Mouse (Mus musculus): Measurements from ENCODE around the gene Wdr90. TPM values are rescaled to one million over a fixed set of nuclear protein-coding genes. Genes with fewer than 3 reads are reported as not detected.

Wdr90 gene
- total RNA-seq, 2 experiments from 2014 or later: 26.4 to 52.8 TPM

- ATAC-seq (replicated peaks; ENCODE audit: low FRiP score, poor library complexity, severe bottlenecking): no peak
Measured at GRCm38 (mm10) chr17:25861704-25862612, 657 bp upstream of the Wdr90 start.

- ATAC-seq (replicated peaks; ENCODE audit: low FRiP score, poor library complexity, severe bottlenecking): no peak
Measured at GRCm38 (mm10) chr17:25860229-25860628, 1.1 kb downstream of the Wdr90 start.

- peak; percentile 92 for ATAC-seq (replicated peaks; ENCODE audit: low FRiP score, poor library complexity, severe bottlenecking)
Measured at GRCm38 (mm10) chr17:25844396-25844901, 16.9 kb downstream of the Wdr90 start, which contains the start of gene Rhot2. TSS of gene Rhot2 (minus strand) at chr17:25844851.

- ATAC-seq (replicated peaks; ENCODE audit: low FRiP score, poor library complexity, severe bottlenecking): peak; percentile 41
Measured at GRCm38 (mm10) chr17:25843636-25844395, 17.5 kb downstream of the Wdr90 start.

GRCm38 (mm10) chr17:25843122-25843521, 18.2 kb downstream of the Wdr90 start:
- ATAC-seq (replicated peaks; ENCODE audit: low FRiP score, poor library complexity, severe bottlenecking): no peak

GRCm38 (mm10) chr17:25842509-25842908, 18.8 kb downstream of the Wdr90 start:
- no peak for ATAC-seq (replicated peaks; ENCODE audit: low FRiP score, poor library complexity, severe bottlenecking)

GRCm38 (mm10) chr17:25841117-25841880, 20.0 kb downstream of the Wdr90 start, which contains the start of gene Gm20683:
TSS of gene Gm20683 (minus strand) at chr17:25841763.
- no peak for ATAC-seq (replicated peaks; ENCODE audit: low FRiP score, poor library complexity, severe bottlenecking)

- ATAC-seq (replicated peaks; ENCODE audit: low FRiP score, poor library complexity, severe bottlenecking): no peak
Measured at GRCm38 (mm10) chr17:25840519-25840918, 20.8 kb downstream of the Wdr90 start.

- no peak for ATAC-seq (replicated peaks; ENCODE audit: low FRiP score, poor library complexity, severe bottlenecking)
Measured at GRCm38 (mm10) chr17:25839455-25840235, 21.7 kb downstream of the Wdr90 start.

DNA sequence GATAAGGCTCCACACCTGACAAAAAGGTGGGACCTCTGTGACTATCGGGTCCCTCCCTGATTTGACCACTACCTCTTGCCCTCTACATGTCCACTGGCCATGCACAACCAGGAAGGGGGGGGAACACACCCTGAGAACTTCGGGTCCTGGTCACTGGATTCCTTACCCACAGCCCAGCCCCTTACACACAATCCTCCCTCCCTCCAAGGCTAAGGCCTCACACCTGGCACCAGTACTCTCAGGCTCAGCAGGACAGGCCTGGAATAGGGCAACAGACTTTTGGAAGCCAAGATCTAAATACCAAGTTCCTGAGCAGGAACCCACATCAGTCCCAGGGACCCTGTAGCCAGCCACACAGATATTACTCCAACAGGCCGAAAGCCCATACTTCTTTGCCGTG, 22.4 kb downstream of the Wdr90 start:
- no peak for ATAC-seq (replicated peaks; ENCODE audit: low FRiP score, poor library complexity, severe bottlenecking)

- no peak for ATAC-seq (replicated peaks; ENCODE audit: low FRiP score, poor library complexity, severe bottlenecking)
Measured at GRCm38 (mm10) chr17:25837533-25837932, 23.8 kb downstream of the Wdr90 start.

DNA sequence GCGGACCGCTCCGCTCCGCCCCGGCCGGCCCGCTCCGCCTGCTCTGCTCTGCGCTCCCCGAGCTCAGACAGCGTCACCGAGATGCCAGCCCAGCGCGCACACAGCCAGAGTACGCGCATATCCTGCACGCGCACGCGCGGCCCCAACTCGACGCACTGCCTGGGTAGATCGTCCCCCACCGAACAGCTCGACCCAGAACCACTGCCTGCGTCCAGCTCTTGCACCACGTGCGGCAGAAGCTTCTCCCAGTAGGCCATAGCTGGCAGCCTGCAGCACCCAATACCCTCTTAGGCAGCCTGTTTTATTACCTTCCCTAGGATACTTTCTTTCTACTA, 24.3 kb downstream of the Wdr90 start, which contains the start of gene Rhbdl1:
TSS of gene Rhbdl1 (minus strand) at position 220 of the 335 bp plus-strand sequence.
- no peak for ATAC-seq (replicated peaks; ENCODE audit: low FRiP score, poor library complexity, severe bottlenecking)

DNA sequence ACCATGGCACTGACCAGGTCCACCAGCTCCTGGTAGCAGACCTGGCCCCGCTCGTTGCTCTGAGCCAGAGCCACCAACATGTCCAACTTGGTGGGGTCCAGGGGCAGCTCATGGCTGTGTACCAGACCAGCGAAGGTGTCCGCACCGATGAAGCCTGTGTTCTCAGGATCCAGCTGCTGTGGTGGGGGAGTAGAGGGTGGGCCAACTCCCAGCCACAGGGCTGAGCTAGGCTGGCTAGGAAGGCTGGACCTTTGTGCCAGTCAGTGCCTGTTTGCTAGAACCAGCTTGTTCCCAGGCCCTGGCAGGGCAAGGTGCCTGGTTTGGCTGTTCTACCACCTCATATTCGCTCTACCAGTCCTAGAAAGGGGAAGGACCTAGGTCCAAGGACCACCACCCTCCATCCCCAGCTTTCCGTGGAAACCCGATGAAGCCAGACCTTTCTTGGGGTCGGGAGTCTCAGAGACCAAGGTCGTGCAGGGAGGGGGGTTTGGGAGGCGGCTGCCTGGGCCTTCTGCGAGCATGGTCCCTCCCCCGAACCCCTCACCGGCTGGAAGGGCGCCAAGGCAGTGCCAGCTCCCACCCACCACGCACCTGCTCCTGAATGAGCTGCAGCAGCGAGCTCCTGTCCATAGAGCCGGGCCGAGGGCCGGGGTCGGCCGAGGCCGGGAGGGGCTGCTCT, 24.8 kb downstream of the Wdr90 start:
- ATAC-seq (replicated peaks; ENCODE audit: low FRiP score, poor library complexity, severe bottlenecking): no peak

- no peak for ATAC-seq (replicated peaks; ENCODE audit: low FRiP score, poor library complexity, severe bottlenecking)
Measured at GRCm38 (mm10) chr17:25835816-25836215, 25.5 kb downstream of the Wdr90 start.

- ATAC-seq (replicated peaks; ENCODE audit: low FRiP score, poor library complexity, severe bottlenecking): no peak
Measured at GRCm38 (mm10) chr17:25835301-25835700, 26.0 kb downstream of the Wdr90 start.

DNA sequence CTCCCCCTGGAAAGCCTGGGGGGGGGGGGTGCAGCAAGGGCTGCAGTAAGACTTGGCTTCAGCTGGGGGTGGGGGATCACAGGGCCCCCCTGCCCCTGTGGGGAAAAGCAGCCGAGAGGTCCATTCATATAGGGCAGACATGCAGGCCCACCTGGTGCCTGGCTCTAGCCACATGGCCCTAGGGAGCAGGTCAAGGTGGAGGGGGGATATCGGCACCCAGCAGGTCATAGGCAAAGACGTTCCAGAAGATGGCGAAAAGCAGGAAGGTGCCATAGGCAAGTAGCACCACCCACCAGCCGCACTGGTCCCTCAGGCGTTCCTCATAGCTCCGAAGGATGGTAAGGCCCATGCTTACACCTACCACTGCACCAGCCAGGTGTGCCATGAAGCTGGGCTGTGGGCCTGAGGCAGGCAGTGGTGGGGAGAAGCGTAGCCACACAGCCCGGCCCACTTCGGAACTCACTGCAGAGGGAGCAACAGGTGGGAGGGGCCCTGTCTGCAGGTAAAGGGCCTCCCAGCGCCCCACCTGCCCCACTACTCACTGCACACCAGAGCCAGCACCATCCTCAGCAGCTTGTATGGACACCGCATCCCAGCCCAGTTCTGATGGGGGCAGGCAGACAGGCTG, 26.6 kb downstream of the Wdr90 start:
- ATAC-seq (replicated peaks; ENCODE audit: low FRiP score, poor library complexity, severe bottlenecking): no peak

DNA sequence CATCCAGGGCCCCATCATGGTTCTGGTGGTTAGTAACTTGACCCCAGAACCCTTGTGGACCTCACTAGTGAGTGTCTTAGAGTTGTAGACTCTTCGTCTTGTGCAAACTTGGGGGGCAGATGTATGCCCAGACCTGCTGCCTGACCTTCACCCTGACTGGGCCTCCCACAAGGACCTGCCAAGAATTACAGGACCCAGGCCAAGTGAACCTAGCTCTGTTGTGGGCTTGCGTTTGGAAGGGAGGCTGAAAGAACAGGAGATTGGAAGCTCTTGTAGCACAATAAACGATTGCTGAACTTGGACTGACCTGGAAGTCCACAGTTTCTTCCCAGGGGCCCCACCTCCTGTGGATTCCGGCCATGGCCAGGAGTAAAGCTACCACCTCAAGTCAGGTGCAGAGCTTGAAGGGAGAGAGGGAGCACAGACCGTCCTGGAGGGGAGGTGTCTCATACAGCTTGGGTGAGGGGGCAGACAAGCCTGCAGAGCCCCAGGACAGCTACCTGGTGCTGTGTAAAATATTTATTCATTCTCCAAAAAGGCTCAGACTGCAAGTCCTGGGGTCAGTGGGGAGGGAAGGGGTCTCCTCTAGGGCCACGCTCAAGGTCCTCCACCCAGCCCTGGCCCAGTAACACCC, 27.2 kb downstream of the Wdr90 start:
- no peak for ATAC-seq (replicated peaks; ENCODE audit: low FRiP score, poor library complexity, severe bottlenecking)

GRCm38 (mm10) chr17:25833291-25833663, 28.0 kb downstream of the Wdr90 start, which contains the start of gene Stub1:
TSS of gene Stub1 (minus strand) at chr17:25833404.
- peak; percentile 54 for ATAC-seq (replicated peaks; ENCODE audit: low FRiP score, poor library complexity, severe bottlenecking)
